Mouse (Mus musculus) left cerebral cortex, adult 11 months (tissue): Measurements from ENCODE around the gene Tmem239.

Source experiments
- DNase-seq: peaks from one replicate; pipeline ENCODE4 v3.0.0; 2022; ENCODE audit warnings: low spot score

Gene Tmem239

GRCm38 (mm10) chr2:130451086-130451726, 44.9 kb downstream of the Tmem239 start:
- no peak for DNase-seq

DNA sequence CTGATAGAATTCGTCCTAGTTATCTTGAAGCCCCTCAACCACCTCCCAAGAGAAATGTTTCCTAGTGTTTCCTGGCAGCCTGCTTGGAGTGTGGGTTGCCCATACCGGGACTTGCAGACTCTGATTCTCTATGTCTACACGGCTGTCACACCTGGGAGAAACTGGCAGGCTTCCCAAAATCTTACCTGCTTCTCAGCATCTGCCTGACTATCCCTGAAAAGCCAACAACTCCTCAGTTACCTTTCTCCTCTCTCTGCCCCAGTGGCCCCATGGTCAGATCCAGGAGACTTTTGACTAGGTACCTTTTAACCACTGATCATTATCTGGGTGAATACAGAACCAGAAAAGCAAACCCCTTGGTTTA, 45.4 kb downstream of the Tmem239 start:
- DNase-seq: no peak

- no peak for DNase-seq
These were observed 46.0 kb downstream of the Tmem239 start for GRCm38 (mm10) chr2:130452266-130452665.

- no peak for DNase-seq
These were observed 47.1 kb downstream of the Tmem239 start for GRCm38 (mm10) chr2:130453421-130453820.

DNA sequence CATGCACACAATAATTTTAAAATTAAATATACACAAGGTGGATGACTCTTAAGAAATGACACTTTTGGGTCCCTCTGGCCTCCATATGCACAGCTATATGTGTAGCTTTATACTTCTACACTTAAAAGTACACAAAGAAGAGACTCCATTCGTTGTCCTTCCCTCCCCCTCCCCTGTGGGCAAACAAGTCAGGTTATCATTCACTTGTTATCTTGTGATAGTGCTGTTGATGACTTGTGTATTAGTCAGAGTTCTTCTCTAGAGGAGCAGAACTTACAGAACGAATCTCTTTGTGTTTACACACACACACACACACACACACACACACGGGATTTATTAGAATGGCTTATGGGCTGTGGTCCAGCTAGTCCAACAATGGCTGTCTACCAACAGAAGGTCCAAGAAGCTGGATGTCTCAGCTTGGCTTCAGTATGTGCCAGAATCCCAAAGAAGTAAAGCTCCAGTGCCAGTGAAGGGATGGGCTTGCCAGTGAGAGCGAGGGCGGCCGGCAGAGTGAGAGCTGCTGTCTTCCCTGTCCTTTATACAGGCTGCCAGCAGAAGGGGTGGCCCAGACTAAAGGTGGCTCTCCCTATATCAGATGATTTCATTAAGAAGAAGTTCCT, 48.6 kb downstream of the Tmem239 start:
- no peak for DNase-seq
